Mouse (Mus musculus): Measurements from ENCODE around the gene Acadl.

Gene Acadl

GRCm38 (mm10) chr1:66781027-66781426, 82.0 kb downstream of the Acadl start:
- no peak for DNase-seq (ENCODE audit: low spot score in 2 of 2)
